Mouse (Mus musculus) ES-E14 (cell line): ENCODE data around the gene Gm20661.

ENCODE experiments used
- CHD2 ChIP-seq: IDR thresholded peaks from 2 replicates; pipeline ENCODE4 v1.6.1; 2014; ENCODE audit warnings: mild to moderate bottlenecking, low read depth, low read length, inconsistent platforms
- ZNF384 ChIP-seq: IDR thresholded peaks from 2 replicates; pipeline ENCODE4 v1.6.1; 2012; ENCODE audit warnings: low read depth, low read length, inconsistent platforms

- no peak for TF ChIP-seq ZNF384
- no peak for TF ChIP-seq CHD2
Observed at GRCm38 (mm10) chr9:107970311-107970710, 12.5 kb upstream of the Gm20661 start.
